Mouse (Mus musculus) olfactory bulb, adult 2 months (tissue): ENCODE results near the gene Rasgef1b.

ENCODE experiments used
- CTCF ChIP-seq: fragments of 200-500 bp; IDR thresholded peaks from 2 replicates; pipeline ENCODE4 v1.5.1; 2012; ENCODE audit warnings: low read depth, mild to moderate bottlenecking, low read length, moderate library complexity; ENCODE audit not compliant: insufficient read depth
- POLR2A ChIP-seq: fragments of 200-500 bp; IDR thresholded peaks from 2 replicates; pipeline ENCODE4 v1.6.1; 2012; ENCODE audit warnings: mild to moderate bottlenecking, low read depth, low read length, moderate library complexity; ENCODE audit not compliant: insufficient read depth

GRCm38 (mm10) chr5:99752670-99753231 lies 23.9 kb upstream of the Rasgef1b start:
- TF ChIP-seq CTCF (no peak), POLR2A (no peak)
